Mouse (Mus musculus) thymus, adult 2 months (tissue): ENCODE measurements around the gene Ndufs8.

Source experiments
- CTCF ChIP-seq: fragments of 200-500 bp; IDR thresholded peaks from 2 replicates; pipeline ENCODE4 v1.5.1; 2012; ENCODE audit warnings: mild to moderate bottlenecking, control low read depth, low read length, moderate library complexity, borderline replicate concordance; ENCODE audit not compliant: control insufficient read depth, poor library complexity, insufficient read depth; ENCODE audit errors: extremely low read depth
- POLR2A ChIP-seq: fragments of 200-500 bp; IDR thresholded peaks from 2 replicates; pipeline ENCODE4 v1.6.1; 2012; ENCODE audit warnings: mild to moderate bottlenecking, low read length, control low read depth, moderate library complexity; ENCODE audit not compliant: control insufficient read depth, poor library complexity, insufficient read depth; ENCODE audit errors: extremely low read depth

DNA sequence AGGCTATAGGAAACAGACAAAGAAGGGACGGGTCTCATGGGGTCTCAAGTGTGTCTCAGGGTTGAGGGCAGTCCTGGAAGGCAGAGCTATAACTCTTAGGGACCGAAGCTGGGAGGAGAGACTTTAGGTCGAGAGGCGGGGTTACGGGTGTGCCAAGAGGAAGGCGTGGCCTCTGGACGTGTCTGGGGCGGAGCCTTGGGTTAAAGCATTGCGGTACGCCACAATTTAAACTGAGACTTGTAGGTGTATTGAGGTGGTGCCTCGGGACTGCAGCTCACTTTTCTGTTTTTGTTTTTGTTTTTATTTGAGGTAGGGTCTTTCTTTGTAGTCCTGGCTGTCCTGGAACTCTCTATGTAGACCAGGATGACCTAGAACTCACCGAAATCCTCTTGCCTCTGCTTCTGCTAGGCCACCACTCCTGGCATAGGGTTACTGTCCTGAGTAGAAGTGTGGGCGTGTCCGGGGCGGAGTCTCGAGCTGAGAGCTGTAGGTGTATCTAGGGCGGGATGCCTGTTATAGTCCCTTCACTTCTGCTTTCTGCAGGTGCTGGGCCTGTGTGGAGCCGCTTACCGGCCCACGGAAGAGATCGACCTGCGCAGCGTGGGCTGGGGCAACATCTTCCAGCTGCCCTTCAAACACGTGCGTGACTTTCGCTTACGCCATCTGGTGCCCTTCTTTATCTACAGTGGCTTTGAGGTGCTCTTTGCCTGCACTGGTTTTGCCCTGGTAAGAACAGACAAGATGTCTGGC lies 30.6 kb upstream of the Ndufs8 start:
- no peak for TF ChIP-seq CTCF
- TF ChIP-seq POLR2A, result no peak
